Mouse (Mus musculus) frontal cortex, postnatal 25 days (tissue): ENCODE measurements at regions not wholly inside any gene's neighbourhood (a gene's known extent, or its start where the extent isn't known, plus 50 kb on each side); places are given as distances from the start of the nearest gene placed in this dataset.
A peak's percentile ranks its signal among the peaks of the same experiment; 100 is the strongest.

Experiments
- DNase-seq, 2 experiments: peaks; one replicate each; pipeline ENCODE4 v3.0.0; 2022; ENCODE audit warnings: low spot score in 2 of 2

DNA sequence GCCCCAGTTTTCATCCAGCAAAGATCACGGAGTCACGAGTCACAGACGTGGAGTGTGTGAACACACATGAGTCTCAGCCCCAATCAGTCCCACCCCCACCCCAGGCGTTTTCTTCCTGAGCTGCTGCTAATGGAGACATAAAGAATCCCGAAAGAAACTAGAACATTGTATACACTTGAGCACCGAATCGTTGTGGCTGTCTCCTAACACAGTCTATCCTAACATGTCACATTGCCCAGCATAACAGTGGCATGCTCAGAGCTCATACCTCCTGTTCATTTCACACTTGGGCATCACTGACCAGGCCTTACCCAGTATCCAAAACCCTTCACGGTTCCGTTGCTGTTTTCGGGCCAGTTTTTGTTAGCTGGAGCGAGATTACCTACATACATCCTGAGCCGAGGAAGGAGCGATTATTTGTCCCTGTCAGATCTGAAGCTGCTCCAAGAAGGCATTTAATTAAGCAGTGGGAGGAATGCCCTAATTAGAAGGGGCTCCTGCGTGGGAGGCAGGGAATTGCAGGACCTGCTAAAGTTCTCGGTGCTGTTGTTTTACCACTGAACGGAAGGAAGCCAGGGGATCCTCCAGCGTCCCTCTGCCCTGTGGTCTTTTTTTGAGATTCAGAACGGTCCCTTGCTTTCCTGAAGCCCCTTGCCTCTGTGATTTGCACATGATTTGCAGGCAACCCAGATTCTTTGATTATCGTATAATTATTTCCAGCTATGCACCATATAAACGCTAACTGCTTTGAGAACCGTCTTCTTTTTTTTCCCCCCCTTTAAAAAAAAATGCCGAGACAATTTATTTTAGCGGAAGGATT lies 53.4 kb upstream of the Nap1l1 start:
- peak in 1 of 2 experiments; percentile 27 for DNase-seq

DNA sequence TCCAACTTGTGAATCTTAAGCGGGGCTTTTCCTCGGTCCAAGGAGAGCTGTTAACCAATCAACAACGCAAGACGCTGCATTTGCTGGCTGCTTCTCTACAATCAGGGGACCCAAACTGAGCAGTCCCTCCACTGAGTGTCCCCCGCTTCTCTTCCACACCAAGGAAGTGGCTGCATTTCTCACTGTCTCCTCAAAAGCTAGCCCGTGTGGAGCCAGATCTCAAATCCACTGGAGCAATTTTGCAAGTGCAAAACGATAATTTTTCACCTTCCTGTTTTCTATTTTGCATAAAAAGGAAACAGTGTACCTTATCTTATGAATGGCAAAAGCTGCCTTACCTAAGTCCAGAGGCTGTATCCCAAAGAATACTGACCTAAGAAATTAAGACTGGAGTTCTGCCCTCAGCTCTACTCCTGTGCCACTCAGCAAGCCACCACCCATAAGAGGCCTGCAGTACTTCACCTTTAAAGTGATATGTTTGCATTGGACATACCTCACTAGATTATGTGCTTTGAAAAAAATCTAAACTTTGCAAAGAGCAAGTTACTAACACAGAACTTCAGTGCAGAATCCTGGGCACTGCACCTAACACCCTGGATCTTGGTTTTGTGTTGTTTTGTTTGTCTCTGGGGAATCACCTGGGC lies 52.7 kb upstream of the Nap1l1 start:
- no peak for DNase-seq

DNA sequence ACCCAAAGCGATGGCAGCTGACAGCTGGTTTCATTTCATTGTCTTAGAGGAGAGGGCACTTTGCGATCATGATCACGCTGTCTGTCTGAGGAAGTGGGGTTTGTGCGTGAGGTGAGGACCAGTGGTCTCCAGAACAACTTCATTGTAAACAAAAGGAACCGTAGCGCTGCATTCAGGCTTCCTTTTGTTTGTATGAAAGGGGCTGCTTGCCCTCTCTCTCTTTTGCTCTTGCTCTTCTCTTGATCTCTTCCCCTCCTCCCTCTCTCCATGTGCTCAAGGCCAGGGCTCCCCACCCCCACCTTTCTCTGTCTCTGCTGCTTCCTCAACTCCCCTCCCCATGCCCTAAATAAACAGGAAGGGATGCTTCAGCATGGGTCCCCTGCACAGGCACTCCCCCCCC lies 51.0 kb upstream of the Nap1l1 start:
- DNase-seq, result no peak

DNA sequence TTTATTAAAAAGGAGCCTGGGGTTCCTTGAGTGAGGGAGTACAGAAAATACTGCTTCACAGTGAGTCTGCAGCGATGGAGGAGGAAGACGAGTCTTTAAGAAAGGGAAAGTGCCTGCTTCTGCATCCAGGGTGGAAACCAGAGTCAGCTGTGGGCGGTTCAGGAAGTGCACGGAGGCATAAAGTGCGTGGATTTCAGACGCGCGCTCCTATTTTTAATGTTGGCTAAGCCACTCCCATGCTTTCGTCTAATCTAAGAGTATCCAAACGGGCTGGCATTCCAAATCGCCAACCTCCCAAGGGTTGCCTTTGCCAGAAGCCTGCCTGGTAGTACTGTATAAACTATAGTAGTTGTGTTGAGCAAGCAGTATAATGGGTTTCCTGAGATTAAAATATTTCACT lies 50.4 kb upstream of the Nap1l1 start:
- peak; percentile 29 to 33 for DNase-seq
